Mouse (Mus musculus) common myeloid progenitor, adult 5-6 weeks (primary cell): ENCODE data around the gene Sprr2a3. TPM values are rescaled to one million over a fixed set of nuclear protein-coding genes. Genes with fewer than 3 reads are reported as not detected.
"Not testable (repeated sequence)": the region's sequence is repeated elsewhere in the genome, so short reads cannot be mapped to it uniquely, and the experiment has no call there.

ENCODE experiments used
- ATAC-seq: replicated peaks from 2 replicates; pipeline ENCODE4 v1.8.0; 2016; ENCODE audit warnings: low read depth, mild to moderate bottlenecking, moderate TSS enrichment, inconsistent platforms; ENCODE audit not compliant: poor library complexity, severe bottlenecking
- total RNA-seq: library from RNA; stranded (forward); fragments of 200-1000, 187-1606 nt; gene quantifications from 2 replicates; pipeline ENCODE4 v1.2.3, GENCODE M21; 2017

Gene Sprr2a3
- not detected in 2 replicates for total RNA-seq

GRCm38 (mm10) chr3:92285101-92285500 is at the start of gene Sprr2a3:
Gene Sprr2a3 (plus strand): TSS chr3:92285417.
- not testable (repeated sequence) for ATAC-seq

DNA sequence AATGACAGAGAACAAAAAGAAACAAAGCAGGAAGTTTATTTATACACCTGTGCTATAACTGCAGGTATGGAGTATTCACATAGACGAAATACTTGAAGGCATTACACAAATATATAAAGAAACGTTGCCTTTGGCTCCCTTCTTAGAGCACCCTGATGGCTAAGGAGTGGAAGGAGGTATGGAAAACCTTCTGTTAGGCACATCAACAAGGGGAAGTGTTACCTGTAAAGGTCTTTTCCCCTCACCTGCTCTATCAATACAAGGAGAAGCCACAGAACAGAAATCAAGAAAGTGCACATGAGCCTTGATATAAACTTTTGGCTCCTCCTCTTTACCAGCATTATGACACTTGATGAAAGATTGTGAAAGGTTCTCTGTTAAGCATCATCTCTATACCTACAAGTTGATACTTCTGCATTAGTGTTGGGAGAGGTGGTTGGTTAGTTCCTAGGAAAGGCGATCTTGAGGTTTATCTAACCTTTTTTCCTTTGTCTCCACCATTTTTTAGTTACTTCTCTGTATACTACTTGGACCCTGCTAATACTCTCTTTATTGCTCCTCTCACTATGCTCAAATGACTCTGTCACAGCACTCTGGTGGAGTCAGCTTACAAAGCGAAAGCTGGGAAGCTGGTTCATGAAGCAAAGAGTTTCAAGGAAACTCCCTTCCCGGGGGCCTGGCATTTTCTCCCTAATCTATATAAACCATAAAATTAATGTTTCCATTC is 48.6 kb upstream of the Sprr2a3 start:
- ATAC-seq: not testable (repeated sequence)

DNA sequence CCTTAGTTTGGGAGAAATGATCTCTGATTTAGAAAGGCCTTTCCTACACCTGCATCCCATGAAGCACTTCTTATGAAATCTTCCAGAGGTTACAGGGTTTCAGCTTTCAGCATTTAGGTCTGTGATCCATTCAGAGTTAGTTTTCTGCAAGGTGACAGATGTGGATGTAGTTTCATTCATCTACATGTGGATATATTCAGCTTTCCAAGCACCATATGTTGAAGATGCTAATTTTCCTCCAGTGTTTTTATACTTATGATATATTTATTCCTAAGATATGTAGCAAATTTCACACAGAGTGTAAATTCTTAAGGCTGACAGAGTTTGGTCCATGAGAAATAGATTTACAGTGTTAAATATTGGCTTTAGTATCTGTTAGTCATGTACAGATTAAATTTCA is 46.5 kb upstream of the Sprr2a3 start:
- not testable (repeated sequence) for ATAC-seq

- ATAC-seq: not testable (repeated sequence)
Observed at GRCm38 (mm10) chr3:92239197-92239596, 46.0 kb upstream of the Sprr2a3 start.

DNA sequence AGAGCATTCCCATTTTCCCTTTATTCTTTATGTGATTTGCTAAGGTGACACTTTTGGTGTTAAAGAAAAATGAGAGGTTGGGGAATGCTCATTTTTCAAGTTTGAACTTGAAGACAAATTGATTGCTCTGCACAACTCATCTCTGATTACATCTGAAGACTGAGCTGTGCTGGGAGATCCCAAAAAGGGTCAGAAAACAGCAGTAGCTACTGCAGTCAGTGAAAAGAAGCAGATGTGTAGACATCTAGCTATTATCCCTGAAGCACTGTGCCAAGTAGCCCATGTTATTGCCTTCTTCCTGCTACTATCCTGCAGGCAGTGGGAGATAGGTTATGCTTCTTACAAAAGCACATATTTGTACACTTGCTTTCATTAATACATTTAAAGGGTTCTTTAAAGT is 40.4 kb upstream of the Sprr2a3 start:
- ATAC-seq: not testable (repeated sequence)

DNA sequence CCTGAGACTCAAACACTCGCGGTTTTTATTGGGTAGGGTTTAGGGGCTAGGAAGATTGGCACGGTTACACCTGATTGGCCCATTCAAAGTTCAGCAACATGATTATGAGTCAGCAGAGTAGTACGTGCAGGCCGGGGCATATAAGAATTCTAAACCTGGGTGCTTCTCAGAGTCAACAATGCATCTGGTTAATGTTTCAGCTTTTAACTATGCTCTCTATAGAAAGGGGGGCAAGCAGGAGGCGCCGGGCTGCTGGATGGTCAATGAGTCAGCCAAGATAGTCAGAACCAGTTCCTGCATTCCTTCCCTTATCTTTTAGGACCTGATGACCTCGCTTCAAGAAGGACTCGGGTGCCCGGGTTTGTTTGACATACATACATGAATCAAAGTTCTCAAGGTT is 39.0 kb upstream of the Sprr2a3 start:
- ATAC-seq: not testable (repeated sequence)

DNA sequence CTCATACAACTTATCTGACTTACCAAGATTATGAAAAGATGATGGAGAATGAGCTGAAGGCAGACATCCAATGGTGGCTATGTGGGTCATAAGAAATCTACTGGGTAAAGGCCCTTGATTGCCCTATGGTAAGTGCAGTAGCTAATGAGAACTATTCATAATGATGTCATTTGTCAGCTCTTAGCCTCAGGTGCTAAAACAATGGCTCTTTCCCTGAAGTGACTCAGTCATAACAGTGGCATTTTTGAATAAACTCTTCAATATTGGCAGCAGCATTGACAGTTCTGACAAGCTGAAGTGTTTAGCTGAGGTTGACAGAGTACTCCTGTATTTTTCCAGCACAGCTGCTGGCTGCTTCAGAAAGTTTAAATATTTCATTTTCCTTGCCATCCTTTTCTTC is 36.7 kb upstream of the Sprr2a3 start:
- ATAC-seq: not testable (repeated sequence)

DNA sequence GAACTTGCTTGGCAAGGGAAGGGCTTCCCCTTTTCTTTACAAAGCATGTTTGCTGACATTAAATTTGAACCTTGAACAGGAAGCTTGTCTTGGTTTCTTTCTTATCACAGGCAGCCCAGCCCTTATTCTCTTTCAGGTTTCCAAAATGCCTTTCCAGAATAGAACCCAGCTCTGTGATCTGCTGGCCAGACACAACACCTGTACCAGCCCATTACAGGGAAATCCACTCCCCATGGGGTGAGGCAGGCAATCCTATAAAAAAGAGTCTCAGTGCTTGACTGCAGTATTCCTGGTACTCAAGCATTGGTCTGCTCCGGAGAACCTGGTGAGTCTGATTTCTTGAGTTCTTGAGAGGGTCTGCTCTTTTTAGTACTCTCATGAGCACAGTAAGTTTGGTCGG is 34.8 kb upstream of the Sprr2a3 start:
- ATAC-seq: not testable (repeated sequence)

DNA sequence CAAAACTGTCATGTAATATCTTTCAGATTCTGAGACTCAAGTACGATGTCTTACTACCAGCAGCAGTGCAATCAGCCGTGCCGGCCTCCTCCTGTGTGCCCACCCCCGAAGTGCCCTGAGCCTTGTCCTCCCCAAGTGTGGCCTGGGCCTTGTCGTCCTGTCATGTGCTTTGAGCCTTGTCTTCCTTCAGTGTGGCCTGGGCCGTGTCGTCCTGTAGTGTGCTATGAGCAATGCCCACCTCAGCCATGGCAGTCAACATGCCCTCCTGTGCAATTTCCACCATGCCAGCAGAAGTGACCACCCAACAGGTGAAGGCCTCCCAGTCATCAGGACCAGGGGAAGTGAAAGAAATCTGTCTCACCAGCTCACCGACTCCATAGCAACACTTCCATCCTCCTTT is 31.4 kb upstream of the Sprr2a3 start:
- ATAC-seq: peak; percentile 30; the same call in 1 of the 2 replicates

- ATAC-seq: not testable (repeated sequence)
Observed at GRCm38 (mm10) chr3:92258526-92258925, 26.7 kb upstream of the Sprr2a3 start.

GRCm38 (mm10) chr3:92263462-92263861 is 21.8 kb upstream of the Sprr2a3 start:
- not testable (repeated sequence) for ATAC-seq

DNA sequence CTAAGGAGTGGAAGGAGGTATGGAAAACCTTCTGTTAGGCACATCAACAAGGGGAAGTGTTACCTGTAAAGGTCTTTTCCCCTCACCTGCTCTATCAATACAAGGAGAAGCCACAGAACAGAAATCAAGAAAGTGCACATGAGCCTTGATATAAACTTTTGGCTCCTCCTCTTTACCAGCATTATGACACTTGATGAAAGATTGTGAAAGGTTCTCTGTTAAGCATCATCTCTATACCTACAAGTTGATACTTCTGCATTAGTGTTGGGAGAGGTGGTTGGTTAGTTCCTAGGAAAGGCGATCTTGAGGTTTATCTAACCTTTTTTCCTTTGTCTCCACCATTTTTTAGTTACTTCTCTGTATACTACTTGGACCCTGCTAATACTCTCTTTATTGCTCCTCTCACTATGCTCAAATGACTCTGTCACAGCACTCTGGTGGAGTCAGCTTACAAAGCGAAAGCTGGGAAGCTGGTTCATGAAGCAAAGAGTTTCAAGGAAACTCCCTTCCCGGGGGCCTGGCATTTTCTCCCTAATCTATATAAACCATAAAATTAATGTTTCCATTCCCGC is 13.7 kb upstream of the Sprr2a3 start:
- ATAC-seq: 0 out of 2 replicates have a peak, but pooled peaks have one; percentile 25

DNA sequence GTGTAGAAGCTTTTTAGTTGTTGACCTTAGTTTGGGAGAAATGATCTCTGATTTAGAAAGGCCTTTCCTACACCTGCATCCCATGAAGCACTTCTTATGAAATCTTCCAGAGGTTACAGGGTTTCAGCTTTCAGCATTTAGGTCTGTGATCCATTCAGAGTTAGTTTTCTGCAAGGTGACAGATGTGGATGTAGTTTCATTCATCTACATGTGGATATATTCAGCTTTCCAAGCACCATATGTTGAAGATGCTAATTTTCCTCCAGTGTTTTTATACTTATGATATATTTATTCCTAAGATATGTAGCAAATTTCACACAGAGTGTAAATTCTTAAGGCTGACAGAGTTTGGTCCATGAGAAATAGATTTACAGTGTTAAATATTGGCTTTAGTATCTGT is 11.7 kb upstream of the Sprr2a3 start:
- ATAC-seq: not testable (repeated sequence)

- ATAC-seq: not testable (repeated sequence)
Observed at GRCm38 (mm10) chr3:92274018-92274417, 11.2 kb upstream of the Sprr2a3 start.

DNA sequence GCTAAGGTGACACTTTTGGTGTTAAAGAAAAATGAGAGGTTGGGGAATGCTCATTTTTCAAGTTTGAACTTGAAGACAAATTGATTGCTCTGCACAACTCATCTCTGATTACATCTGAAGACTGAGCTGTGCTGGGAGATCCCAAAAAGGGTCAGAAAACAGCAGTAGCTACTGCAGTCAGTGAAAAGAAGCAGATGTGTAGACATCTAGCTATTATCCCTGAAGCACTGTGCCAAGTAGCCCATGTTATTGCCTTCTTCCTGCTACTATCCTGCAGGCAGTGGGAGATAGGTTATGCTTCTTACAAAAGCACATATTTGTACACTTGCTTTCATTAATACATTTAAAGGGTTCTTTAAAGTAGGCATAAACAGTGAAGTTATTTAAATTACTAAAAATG is 5.6 kb upstream of the Sprr2a3 start:
- ATAC-seq: not testable (repeated sequence)

- not testable (repeated sequence) for ATAC-seq
Observed at GRCm38 (mm10) chr3:92280963-92281606, 4.1 kb upstream of the Sprr2a3 start.

GRCm38 (mm10) chr3:92288489-92288888 is 3.3 kb downstream of the Sprr2a3 start:
- ATAC-seq: not testable (repeated sequence)

DNA sequence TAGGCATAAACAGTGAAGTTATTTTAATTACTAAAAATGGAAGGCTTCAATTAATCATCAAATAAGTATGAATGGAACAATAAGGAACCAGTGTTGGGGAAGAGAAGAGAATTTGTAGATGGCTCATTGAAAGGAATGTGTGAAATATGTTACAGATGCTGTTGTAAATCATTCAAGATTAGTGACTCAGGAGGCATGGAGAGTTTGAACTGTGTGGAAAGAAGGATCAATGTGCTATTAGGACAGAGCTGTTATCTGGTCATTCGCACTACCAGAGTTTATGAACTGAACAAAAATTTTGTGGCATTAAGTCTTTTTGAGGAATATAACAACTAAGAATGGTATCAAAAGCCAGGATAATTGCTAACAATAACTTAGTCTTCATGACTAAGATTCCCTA is 22.2 kb downstream of the Sprr2a3 start:
- no peak for ATAC-seq

GRCm38 (mm10) chr3:92316320-92316719 is 31.1 kb downstream of the Sprr2a3 start, which contains the start of gene Sprr2b:
Gene Sprr2b (plus strand): TSS chr3:92316620.
- no peak for ATAC-seq

- no peak for ATAC-seq
Observed at GRCm38 (mm10) chr3:92317384-92317783, 32.2 kb downstream of the Sprr2a3 start.

GRCm38 (mm10) chr3:92336278-92336677 is 51.1 kb downstream of the Sprr2a3 start:
- no peak for ATAC-seq
